Mouse (Mus musculus): ENCODE data around the gene Cdc42bpb.

GRCm38 (mm10) chr12:111309931-111310330 is 67.6 kb downstream of the Cdc42bpb start:
- TF ChIP-seq GATA1 (IDR thresholded peaks at IDR 0.05; ENCODE audit: low read length) = no peak
- no peak for TF ChIP-seq TAL1 (IDR thresholded peaks at IDR 0.05; ENCODE audit: low read length)
